Mouse (Mus musculus): Measurements from ENCODE around the gene Meiob. TPM values are rescaled to one million over a fixed set of nuclear protein-coding genes. Genes with fewer than 3 reads are reported as not detected.

The Meiob gene
- total and polyA plus RNA-seq, 3 experiments = 0.14 to 0.18 TPM; not detected in 1

- intact Hi-C loops (cut with DNase I) = no loop called here
- Histone ChIP-seq H3K27me3 (ENCODE audit: control insufficient read depth, insufficient read depth, low read length) (no peaks in the 10 kb centered on the region), H3K36me3 (ENCODE audit: control insufficient read depth, insufficient read depth, low read length) (no peaks in the 10 kb centered on the region), H3K27ac (no peak overlapping the region), H3K79me2 (replicated peaks; ENCODE audit: control insufficient read depth, insufficient read depth, low read length) (no peaks in the 10 kb centered on the region), H3K4me3 (no peak overlapping the region), H3K9ac (ENCODE audit: low read depth, low read length) (no peak overlapping the region), H3K4me1 (ENCODE audit: control insufficient read depth, insufficient read depth, low read length) (no peaks in the 10 kb centered on the region; the same call in none of the 2 replicates)
- DNase-seq = no peak
- 59% methylated on average over 3 of the region's 3 CpGs for WGBS
- TF ChIP-seq POLR2A (IDR thresholded peaks at IDR 0.05; ENCODE audit: insufficient read depth, low read depth, low read length) = no peak
- TF ChIP-seq EP300 (IDR thresholded peaks at IDR 0.05; ENCODE audit: insufficient read depth, low read depth, low read length) = no peak
- no peak for TF ChIP-seq CTCF (IDR thresholded peaks at IDR 0.05)
These were observed 51.9 kb downstream of the Meiob start for GRCm38 (mm10) chr17:24855838-24856464.

DNA sequence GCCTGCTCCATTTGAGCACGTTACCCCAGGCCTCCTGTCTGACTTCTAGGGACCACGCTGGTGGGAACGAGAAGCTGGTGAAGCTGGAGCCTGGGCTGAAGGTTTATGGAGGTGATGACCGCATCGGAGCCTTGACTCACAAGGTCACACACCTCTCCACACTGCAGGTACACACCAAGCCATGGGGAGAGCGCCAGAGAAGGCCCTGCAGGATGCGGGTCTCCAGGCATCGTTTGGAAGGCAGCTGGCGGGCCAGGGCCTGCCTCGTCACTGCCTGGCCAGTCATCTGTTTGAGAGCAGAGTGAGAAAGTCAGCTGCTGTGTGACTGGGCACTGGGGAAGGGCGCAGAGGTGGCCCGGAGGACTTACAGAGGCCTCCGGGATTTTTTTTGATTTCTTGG, 52.5 kb downstream of the Meiob start:
- no peak overlapping the region for H3K4me3 ChIP-seq
- 91% methylated on average over 13 of the region's 13 CpGs for WGBS
- no peak overlapping the region for H3K27ac ChIP-seq
- DNase-seq = no peak
- H3K4me1 ChIP-seq (ENCODE audit: control insufficient read depth, insufficient read depth, low read length) = no peaks in the 10 kb centered on the region; the same call in none of the 2 replicates
- intact Hi-C loops (cut with DNase I) = no loop called here
- TF ChIP-seq CTCF (IDR thresholded peaks at IDR 0.05) (no peak), EP300 (IDR thresholded peaks at IDR 0.05; ENCODE audit: insufficient read depth, low read depth, low read length) (no peak), POLR2A (IDR thresholded peaks at IDR 0.05; ENCODE audit: insufficient read depth, low read depth, low read length) (no peak)
- no peaks in the 10 kb centered on the region for H3K36me3 ChIP-seq (ENCODE audit: control insufficient read depth, insufficient read depth, low read length)
- H3K27me3 ChIP-seq (ENCODE audit: control insufficient read depth, insufficient read depth, low read length) = no peaks in the 10 kb centered on the region
- no peak overlapping the region for H3K9ac ChIP-seq (ENCODE audit: low read depth, low read length)
- H3K79me2 ChIP-seq (replicated peaks; ENCODE audit: control insufficient read depth, insufficient read depth, low read length) = no peaks in the 10 kb centered on the region

DNA sequence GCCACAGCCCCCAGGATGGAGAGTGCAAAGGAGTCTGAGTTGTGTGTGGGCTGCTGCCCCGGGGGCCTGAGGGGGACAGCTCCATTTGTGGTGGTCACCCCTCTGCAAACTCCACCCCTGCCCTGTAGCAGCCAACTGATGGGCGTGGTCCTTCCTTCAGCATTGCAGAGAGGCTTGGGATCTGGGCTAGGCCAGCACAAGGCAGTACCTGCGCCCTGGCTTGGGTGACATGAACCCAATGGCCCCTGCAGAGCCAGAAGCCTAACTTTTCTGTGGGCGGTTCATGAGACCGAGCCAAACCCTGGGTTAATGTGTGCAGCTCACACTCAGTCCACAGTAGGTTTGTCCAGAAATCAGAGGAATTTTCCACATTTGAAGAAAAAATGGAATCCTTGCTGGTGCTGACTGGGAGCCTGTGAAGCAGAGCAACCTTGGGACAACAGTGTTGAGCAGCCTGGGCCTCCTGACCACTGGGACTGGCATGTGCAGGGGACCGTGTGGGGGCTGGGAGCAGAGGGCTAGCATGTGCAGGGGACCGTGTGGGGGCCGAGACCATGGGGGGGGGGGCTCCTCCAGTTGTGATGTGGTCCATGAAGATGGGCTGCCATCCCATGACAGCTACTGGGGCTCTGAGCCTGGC, 53.9 kb downstream of the Meiob start:
- H3K4me3 ChIP-seq = no peak overlapping the region
- H3K27ac ChIP-seq = no peak overlapping the region
- DNase-seq = no peak
- no peak overlapping the region for H3K9ac ChIP-seq (ENCODE audit: low read depth, low read length)
- TF ChIP-seq CTCF (IDR thresholded peaks at IDR 0.05) (no peak), EP300 (IDR thresholded peaks at IDR 0.05; ENCODE audit: insufficient read depth, low read depth, low read length) (no peak), POLR2A (IDR thresholded peaks at IDR 0.05; ENCODE audit: insufficient read depth, low read depth, low read length) (no peak)
- H3K79me2 ChIP-seq (replicated peaks; ENCODE audit: control insufficient read depth, insufficient read depth, low read length) = no peaks in the 10 kb centered on the region
- intact Hi-C loops (cut with DNase I) = no loop called here
- H3K4me1 ChIP-seq (ENCODE audit: control insufficient read depth, insufficient read depth, low read length) = no peaks in the 10 kb centered on the region; the same call in 1 of the 2 replicates
- no peaks in the 10 kb centered on the region for H3K27me3 ChIP-seq (ENCODE audit: control insufficient read depth, insufficient read depth, low read length)
- H3K36me3 ChIP-seq (ENCODE audit: control insufficient read depth, insufficient read depth, low read length) = no peaks in the 10 kb centered on the region
- 83% methylated on average over 8 of the region's 8 CpGs for WGBS

DNA sequence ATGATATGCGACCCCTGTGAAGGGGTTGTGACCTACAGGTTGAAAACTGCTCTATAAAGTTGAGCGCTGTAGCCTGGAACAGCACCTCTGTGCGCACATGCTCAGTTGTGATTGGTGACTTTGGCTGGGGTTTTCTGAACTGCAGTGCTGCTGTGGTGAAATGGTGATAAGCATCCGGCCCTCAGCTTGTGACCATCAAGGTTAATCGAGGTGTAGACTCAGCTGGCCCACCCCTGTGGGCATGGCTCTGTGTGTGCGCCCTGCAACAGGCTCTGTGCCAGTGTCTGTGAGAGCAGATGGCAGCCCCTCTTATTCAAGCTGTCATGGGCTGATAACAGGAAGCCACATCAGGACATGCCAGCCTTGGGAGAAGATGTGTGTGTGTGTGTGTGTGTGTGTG, 54.9 kb downstream of the Meiob start:
- intact Hi-C loops (cut with DNase I) = no loop called here
- H3K9ac ChIP-seq (ENCODE audit: low read depth, low read length) = no peak overlapping the region
- H3K36me3 ChIP-seq (ENCODE audit: control insufficient read depth, insufficient read depth, low read length) = no peaks in the 10 kb centered on the region
- H3K27ac ChIP-seq = no peak overlapping the region
- no peak for TF ChIP-seq POLR2A (IDR thresholded peaks at IDR 0.05; ENCODE audit: insufficient read depth, low read depth, low read length)
- no peak for TF ChIP-seq EP300 (IDR thresholded peaks at IDR 0.05; ENCODE audit: insufficient read depth, low read depth, low read length)
- TF ChIP-seq CTCF (IDR thresholded peaks at IDR 0.05) = no peak
- no peaks in the 10 kb centered on the region for H3K79me2 ChIP-seq (replicated peaks; ENCODE audit: control insufficient read depth, insufficient read depth, low read length)
- WGBS = 68% methylated on average over 6 of the region's 6 CpGs
- H3K4me3 ChIP-seq = no peak overlapping the region
- H3K4me1 ChIP-seq (ENCODE audit: control insufficient read depth, insufficient read depth, low read length) = no peaks in the 10 kb centered on the region; the same call in 1 of the 2 replicates
- H3K27me3 ChIP-seq (ENCODE audit: control insufficient read depth, insufficient read depth, low read length) = no peaks in the 10 kb centered on the region
- no peak for DNase-seq

DNA sequence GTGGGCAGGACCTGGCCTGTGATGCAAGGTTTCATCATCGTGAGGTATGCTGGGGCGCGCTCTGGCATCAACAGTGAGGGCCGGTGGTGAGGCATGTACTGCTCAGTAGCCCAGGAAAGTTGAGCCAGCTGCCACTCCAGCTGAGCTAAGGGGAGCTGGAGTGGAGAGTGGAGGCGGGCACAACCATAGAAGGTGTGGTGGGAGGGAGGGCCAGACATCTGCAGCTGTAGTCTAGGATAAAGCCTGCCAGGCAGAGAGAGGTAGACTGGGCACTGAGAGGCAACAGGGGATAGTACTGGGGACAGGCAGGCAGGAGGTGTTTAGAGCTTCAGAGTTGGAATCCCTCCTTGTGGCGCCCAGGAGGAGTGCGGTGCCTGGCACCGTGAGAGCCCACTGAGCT, 56.0 kb downstream of the Meiob start:
- WGBS = 88% methylated on average over 8 of the region's 8 CpGs
- Histone ChIP-seq H3K79me2 (replicated peaks; ENCODE audit: control insufficient read depth, insufficient read depth, low read length) (no peaks in the 10 kb centered on the region), H3K4me1 (ENCODE audit: control insufficient read depth, insufficient read depth, low read length) (no peaks in the 10 kb centered on the region; the same call in 1 of the 2 replicates), H3K27me3 (ENCODE audit: control insufficient read depth, insufficient read depth, low read length) (no peaks in the 10 kb centered on the region), H3K27ac (no peak overlapping the region), H3K4me3 (no peak overlapping the region), H3K9ac (ENCODE audit: low read depth, low read length) (no peak overlapping the region), H3K36me3 (ENCODE audit: control insufficient read depth, insufficient read depth, low read length) (no peaks in the 10 kb centered on the region)
- intact Hi-C loops (cut with DNase I) = no loop called here
- TF ChIP-seq POLR2A (IDR thresholded peaks at IDR 0.05; ENCODE audit: insufficient read depth, low read depth, low read length) (no peak), CTCF (IDR thresholded peaks at IDR 0.05) (no peak), EP300 (IDR thresholded peaks at IDR 0.05; ENCODE audit: insufficient read depth, low read depth, low read length) (no peak)
- DNase-seq = no peak

DNA sequence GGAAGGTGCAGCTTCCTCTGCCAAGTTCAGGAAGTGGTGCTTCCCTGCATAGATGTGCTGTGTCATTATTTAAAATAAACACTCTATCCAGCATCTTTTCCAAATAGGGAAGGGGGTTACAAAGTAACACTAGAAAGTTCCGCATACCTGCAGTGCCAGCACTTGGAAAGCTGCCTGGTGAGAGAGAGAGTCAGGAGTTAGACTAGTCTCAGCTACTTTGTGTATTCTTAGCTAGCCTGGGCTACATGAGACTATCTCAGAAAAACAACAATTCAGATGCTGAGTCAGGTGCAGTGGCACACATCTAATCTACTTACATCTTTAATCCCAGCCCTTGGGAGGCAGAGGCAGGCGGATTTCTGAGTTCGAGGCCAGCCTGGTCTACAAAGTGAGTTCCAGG, 57.7 kb downstream of the Meiob start:
- no peak overlapping the region for H3K4me3 ChIP-seq
- no peak overlapping the region for H3K9ac ChIP-seq (ENCODE audit: low read depth, low read length)
- no peaks in the 10 kb centered on the region for H3K36me3 ChIP-seq (ENCODE audit: control insufficient read depth, insufficient read depth, low read length)
- H3K27me3 ChIP-seq (ENCODE audit: control insufficient read depth, insufficient read depth, low read length) = no peaks in the 10 kb centered on the region
- WGBS = 90% methylated on average over 3 of the region's 3 CpGs
- no peaks in the 10 kb centered on the region for H3K79me2 ChIP-seq (replicated peaks; ENCODE audit: control insufficient read depth, insufficient read depth, low read length)
- intact Hi-C loops (cut with DNase I) = no loop called here
- no peak for DNase-seq
- no peaks in the 10 kb centered on the region; the same call in 1 of the 2 replicates for H3K4me1 ChIP-seq (ENCODE audit: control insufficient read depth, insufficient read depth, low read length)
- TF ChIP-seq CTCF (IDR thresholded peaks at IDR 0.05) (no peak), EP300 (IDR thresholded peaks at IDR 0.05; ENCODE audit: insufficient read depth, low read depth, low read length) (no peak), POLR2A (IDR thresholded peaks at IDR 0.05; ENCODE audit: insufficient read depth, low read depth, low read length) (no peak)
- no peak overlapping the region for H3K27ac ChIP-seq
